15 mouse cellular contexts compared by ENCODE assay signal in the genomic region with DNA sequence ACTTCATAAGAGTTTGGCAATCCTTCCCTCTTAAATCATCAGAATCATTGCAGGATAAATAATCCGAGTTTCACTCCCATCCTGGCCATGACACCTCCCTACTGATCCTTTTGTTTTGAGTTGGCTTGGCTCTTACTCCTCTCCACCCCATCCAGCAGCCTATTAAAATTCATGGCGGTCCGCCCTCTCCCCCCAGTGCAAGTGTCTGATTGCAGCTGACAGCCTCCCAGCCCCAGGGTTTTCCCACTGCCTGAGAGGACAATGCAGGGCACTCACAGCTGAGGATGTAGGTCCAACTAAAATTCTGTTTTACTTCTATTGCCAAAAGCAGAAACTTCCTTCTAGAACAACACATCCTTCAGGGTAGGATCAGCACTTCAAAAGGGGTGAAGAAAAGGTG.
DNase-seq lines count a peak whose midpoint lies in the region; ATAC-seq lines count a peak whose summit lies in the region.
"Had no signal": no experiment of that assay in that cellular context is flagged by ENCODE, and none has a peak within 500 bp of the region (broad histone marks: within the 10 kb centered on the region; RNA-seq: fewer than 3 reads in every experiment).

No protein-coding gene starts in this region.

- no peaks in the 10 kb centered on the region for H3K9me3 ChIP-seq in forebrain, embryonic 11.5 days (ENCODE audit: control insufficient read depth, low read length)
- no peaks in the 10 kb centered on the region for H3K9me3 ChIP-seq in hindbrain, embryonic 16.5 days (ENCODE audit: control insufficient read depth, low read length)
- no peaks in the 10 kb centered on the region for H3K9me3 ChIP-seq in neural tube, embryonic 14.5 days (ENCODE audit: control insufficient read depth, low read length)
- H3K9me3 ChIP-seq: embryonic facial prominence, embryonic 13.5 days; heart, embryonic 13.5 days; limb, embryonic 13.5 days had no signal

- peaks cover 8% of the 10 kb centered on the region for H3K4me1 ChIP-seq in forebrain, embryonic 11.5 days (replicated peaks; ENCODE audit: control insufficient read depth, insufficient read depth, low read length)
- H3K4me1 ChIP-seq in hindbrain, embryonic 16.5 days (ENCODE audit: control insufficient read depth, insufficient read depth, low read depth, low read length): peaks cover 30% of the 10 kb centered on the region
- H3K4me1 ChIP-seq in neural tube, embryonic 14.5 days (ENCODE audit: control insufficient read depth, insufficient read depth, low read length): peaks cover 20% of the 10 kb centered on the region

- H3K4me3 ChIP-seq in forebrain, embryonic 11.5 days (ENCODE audit: low read depth, low read length): no peak overlapping the region
- H3K4me3 ChIP-seq in hindbrain, embryonic 16.5 days (ENCODE audit: low read length): no peak overlapping the region
- no peak overlapping the region for H3K4me3 ChIP-seq in neural tube, embryonic 14.5 days (ENCODE audit: low read depth, low read length)
- H3K4me3 ChIP-seq: embryonic facial prominence, embryonic 13.5 days; heart, embryonic 13.5 days; limb, embryonic 13.5 days had no signal

- H3K36me3 ChIP-seq in forebrain, embryonic 11.5 days (ENCODE audit: control insufficient read depth, insufficient read depth, low read length): no peaks in the 10 kb centered on the region
- H3K36me3 ChIP-seq in hindbrain, embryonic 16.5 days (ENCODE audit: control insufficient read depth, insufficient read depth, low read length): no peaks in the 10 kb centered on the region
- no peaks in the 10 kb centered on the region for H3K36me3 ChIP-seq in neural tube, embryonic 14.5 days (ENCODE audit: control insufficient read depth, insufficient read depth, low read length)
- H3K36me3 ChIP-seq: embryonic facial prominence, embryonic 13.5 days; heart, embryonic 13.5 days; limb, embryonic 13.5 days had no signal

- intact Hi-C loops in left cerebral cortex, postnatal 4 days (cut with DNase I): no loop called here
- intact Hi-C loops in left cerebral cortex, postnatal 10 days (cut with DNase I): no loop called here

- WGBS in forebrain, embryonic 11.5 days: 37% methylated on average over 3 of the region's 3 CpGs
- 20% methylated on average over 3 of the region's 3 CpGs for WGBS in hindbrain, embryonic 16.5 days
- 13% methylated on average over 3 of the region's 3 CpGs for WGBS in neural tube, embryonic 14.5 days

- DNase-seq in left cerebral cortex, postnatal 4 days: peak; percentile 77
- DNase-seq in left cerebral cortex, postnatal 10 days (ENCODE audit: extremely low spot score in 1 of 2, low spot score in 2 of 2): no peak
- no peak for DNase-seq in forebrain, embryonic 11.5 days (ENCODE audit: low spot score)
- no peak for DNase-seq in spleen, postnatal 36 days (ENCODE audit: low spot score in 2 of 2)
- no peak for DNase-seq in adrenal gland, postnatal 25 days
- DNase-seq in layer of hippocampus, adult 9-10 months (ENCODE audit: low spot score): no peak
- DNase-seq: cerebellum, adult 8-10 months; lung, postnatal 14 days; right cerebral cortex, postnatal 4 days had no signal

- H3K27ac ChIP-seq in forebrain, embryonic 11.5 days (ENCODE audit: low read depth, low read length): no peak overlapping the region
- H3K27ac ChIP-seq in hindbrain, embryonic 16.5 days (ENCODE audit: low read depth, low read length): peak overlapping the region; percentile 61; the same call in 1 of the 2 replicates
- 0 out of 2 replicates have a peak overlapping the region, but pooled peaks have one; percentile 34 for H3K27ac ChIP-seq in neural tube, embryonic 14.5 days (ENCODE audit: low read depth, low read length)
- H3K27ac ChIP-seq: embryonic facial prominence, embryonic 13.5 days; heart, embryonic 13.5 days; limb, embryonic 13.5 days had no signal

- H3K4me2 ChIP-seq in forebrain, embryonic 11.5 days (ENCODE audit: low read depth, low read length, severe bottlenecking): no peak overlapping the region
- no peak overlapping the region for H3K4me2 ChIP-seq in hindbrain, embryonic 16.5 days (ENCODE audit: low read length)
- no peak overlapping the region for H3K4me2 ChIP-seq in neural tube, embryonic 14.5 days (ENCODE audit: low read depth, low read length)
- H3K4me2 ChIP-seq: embryonic facial prominence, embryonic 13.5 days; heart, embryonic 13.5 days; limb, embryonic 13.5 days had no signal

- peak; percentile 58; the same call in 1 of the 2 replicates for ATAC-seq in forebrain, embryonic 11.5 days (replicated peaks; ENCODE audit: low FRiP score)
- peak; percentile 68 for ATAC-seq in hindbrain, embryonic 16.5 days
- peak; percentile 72; the same call in 1 of the 2 replicates for ATAC-seq in neural tube, embryonic 14.5 days (ENCODE audit: low read depth)
- ATAC-seq: Patski had no signal

- no peak overlapping the region for H3K9ac ChIP-seq in forebrain, embryonic 11.5 days (ENCODE audit: low read length)
- H3K9ac ChIP-seq in hindbrain, embryonic 16.5 days (ENCODE audit: low read depth, low read length): no peak overlapping the region
- H3K9ac ChIP-seq in neural tube, embryonic 14.5 days (replicated peaks; ENCODE audit: low read depth, low read length): no peak overlapping the region
- H3K9ac ChIP-seq: embryonic facial prominence, embryonic 13.5 days; heart, embryonic 13.5 days; limb, embryonic 13.5 days had no signal

- H3K27me3 ChIP-seq in forebrain, embryonic 11.5 days (ENCODE audit: control insufficient read depth, insufficient read depth, low read length): no peaks in the 10 kb centered on the region
- no peaks in the 10 kb centered on the region for H3K27me3 ChIP-seq in hindbrain, embryonic 16.5 days (replicated peaks; ENCODE audit: control insufficient read depth, insufficient read depth, low read length)
- no peaks in the 10 kb centered on the region for H3K27me3 ChIP-seq in neural tube, embryonic 14.5 days (ENCODE audit: control insufficient read depth, insufficient read depth, low read length)
- H3K27me3 ChIP-seq: embryonic facial prominence, embryonic 13.5 days; heart, embryonic 13.5 days; limb, embryonic 13.5 days; Patski had no signal
